In genomic region chr6:28847616-28848015, GRCm38 (mm10) we compare ENCODE assay signal across 17 mouse cellular contexts. TPM values are rescaled to one million over a fixed set of nuclear protein-coding genes. Genes with fewer than 3 reads are reported as not detected.
A peak's percentile ranks its signal among the peaks of the same experiment; 100 is the strongest.
DNase-seq lines count a peak whose midpoint lies in the region; ATAC-seq and TF ChIP-seq lines count a peak whose summit lies in the region.
"Had no signal": no experiment of that assay in that cellular context is flagged by ENCODE, and none has a peak within 500 bp of the region (broad histone marks: within the 10 kb centered on the region; RNA-seq: fewer than 3 reads in every experiment).

No protein-coding gene starts in this region.

- no peak for TF ChIP-seq POLR2A in liver, adult 2 months (IDR thresholded peaks at IDR 0.05; ENCODE audit: extremely low read depth, insufficient read depth, low read length)

- peaks cover 55% of the 10 kb centered on the region for H3K4me1 ChIP-seq in heart, embryonic 13.5 days
- peaks cover 5% of the 10 kb centered on the region; the same call in 1 of the 2 replicates for H3K4me1 ChIP-seq in liver, adult 2 months (ENCODE audit: control insufficient read depth, insufficient read depth, low read length)
- 0 out of 2 replicates have a peak, but pooled peaks cover 2% of the 10 kb centered on the region for H3K4me1 ChIP-seq in liver, embryonic 11.5 days (replicated peaks; ENCODE audit: control insufficient read depth, insufficient read depth, low read length)
- peaks cover 31% of the 10 kb centered on the region for H3K4me1 ChIP-seq in embryonic facial prominence, embryonic 14.5 days (ENCODE audit: control insufficient read depth, insufficient read depth, low read length)

- DNase-seq in heart, adult 8-10 months (ENCODE audit: low spot score), result no peak
- DNase-seq in liver, adult 2 months (ENCODE audit: extremely low read depth, low read depth, low spot score), result peak; percentile 90
- DNase-seq in liver, embryonic 11.5 days (ENCODE audit: low spot score), result no peak
- DNase-seq in embryonic facial prominence, embryonic 14.5 days (ENCODE audit: low spot score), result no peak
- no peak for DNase-seq in left cerebral cortex, postnatal 14 days (ENCODE audit: low spot score in 2 of 2)
- DNase-seq in spleen, adult 12 weeks (ENCODE audit: low spot score), result no peak
- DNase-seq: adrenal gland, adult 8-10 months; cerebellum, adult 8-10 months; forebrain, postnatal 0 days; gastrocnemius, postnatal 10 days; kidney, postnatal 10 days; thymus, postnatal 4 days had no signal

- no peak overlapping the region; the same call in 1 of the 2 replicates for H3K27ac ChIP-seq in heart, embryonic 13.5 days (replicated peaks)
- no peak overlapping the region for H3K27ac ChIP-seq in liver, adult 2 months (replicated peaks; ENCODE audit: insufficient read depth, low read depth, low read length)
- H3K27ac ChIP-seq in liver, embryonic 11.5 days (ENCODE audit: low read depth, low read length), result no peak overlapping the region
- H3K27ac ChIP-seq in embryonic facial prominence, embryonic 14.5 days (replicated peaks; ENCODE audit: low read depth, low read length), result 0 out of 2 replicates have a peak overlapping the region, but pooled peaks have one; percentile 10
- H3K27ac ChIP-seq: midbrain, embryonic 12.5 days had no signal

- 46% methylated on average over 6 of the region's 6 CpGs for WGBS in heart, embryonic 13.5 days
- 38% methylated on average over 6 of the region's 6 CpGs for WGBS in liver, adult 2 months
- 80% methylated on average over 6 of the region's 6 CpGs for WGBS in liver, embryonic 11.5 days
- 32% methylated on average over 6 of the region's 6 CpGs for WGBS in embryonic facial prominence, embryonic 14.5 days

- intact Hi-C loops in left cerebral cortex, postnatal 14 days (cut with DNase I), result no loop called here

- no peak for TF ChIP-seq CTCF in liver, adult 2 months (IDR thresholded peaks at IDR 0.05; ENCODE audit: low read depth, low read length)

- H3K79me2 ChIP-seq in liver, adult 2 months (ENCODE audit: control insufficient read depth, insufficient read depth, low read length), result no peaks in the 10 kb centered on the region; the same call in 1 of the 2 replicates

- no peaks in the 10 kb centered on the region for H3K9me3 ChIP-seq in heart, embryonic 13.5 days
- no peaks in the 10 kb centered on the region for H3K9me3 ChIP-seq in liver, embryonic 11.5 days (ENCODE audit: control insufficient read depth, low read length)
- no peaks in the 10 kb centered on the region for H3K9me3 ChIP-seq in embryonic facial prominence, embryonic 14.5 days (ENCODE audit: control insufficient read depth, low read length)
- H3K9me3 ChIP-seq: G1E; midbrain, embryonic 12.5 days had no signal

- no peaks in the 10 kb centered on the region; the same call in 1 of the 2 replicates for H3K36me3 ChIP-seq in heart, embryonic 13.5 days
- H3K36me3 ChIP-seq in liver, adult 2 months (ENCODE audit: control insufficient read depth, insufficient read depth, low read length), result no peaks in the 10 kb centered on the region
- H3K36me3 ChIP-seq in liver, embryonic 11.5 days (ENCODE audit: control insufficient read depth, insufficient read depth, low read length), result no peaks in the 10 kb centered on the region
- no peaks in the 10 kb centered on the region for H3K36me3 ChIP-seq in embryonic facial prominence, embryonic 14.5 days (ENCODE audit: control insufficient read depth, insufficient read depth, low read length)
- H3K36me3 ChIP-seq: midbrain, embryonic 12.5 days had no signal

- no peak overlapping the region for H3K4me3 ChIP-seq in heart, embryonic 13.5 days
- no peak overlapping the region for H3K4me3 ChIP-seq in liver, adult 2 months (ENCODE audit: insufficient read depth, low read depth, low read length)
- no peak overlapping the region for H3K4me3 ChIP-seq in liver, embryonic 11.5 days (ENCODE audit: low read depth, low read length)
- H3K4me3 ChIP-seq in embryonic facial prominence, embryonic 14.5 days (ENCODE audit: low read depth, low read length), result no peak overlapping the region
- H3K4me3 ChIP-seq: erythroblast, embryonic 14.5 days; midbrain, embryonic 12.5 days had no signal

- no peaks in the 10 kb centered on the region for H3K27me3 ChIP-seq in heart, embryonic 13.5 days (replicated peaks)
- no peaks in the 10 kb centered on the region for H3K27me3 ChIP-seq in liver, adult 2 months (ENCODE audit: control insufficient read depth, insufficient read depth, low read length)
- H3K27me3 ChIP-seq in liver, embryonic 11.5 days (replicated peaks; ENCODE audit: control insufficient read depth, insufficient read depth, low read length), result no peaks in the 10 kb centered on the region
- no peaks in the 10 kb centered on the region for H3K27me3 ChIP-seq in embryonic facial prominence, embryonic 14.5 days (replicated peaks; ENCODE audit: control insufficient read depth, insufficient read depth, low read length)

- no peak for ATAC-seq in heart, embryonic 13.5 days (ENCODE audit: extremely low read depth, insufficient number of reproducible peaks, low FRiP score, low TSS enrichment)
- no peak for ATAC-seq in liver, embryonic 11.5 days (replicated peaks; ENCODE audit: low FRiP score)
- peak; percentile 42; the same call in 1 of the 2 replicates for ATAC-seq in embryonic facial prominence, embryonic 14.5 days (ENCODE audit: low read depth)
- ATAC-seq: forebrain, postnatal 0 days; inflammation-experienced regulatory T-cells, adult 6 months had no signal

- 0 out of 2 replicates have a peak overlapping the region, but pooled peaks have one; percentile 7 for H3K9ac ChIP-seq in heart, embryonic 13.5 days
- H3K9ac ChIP-seq in liver, adult 2 months (ENCODE audit: low read depth, low read length), result no peak overlapping the region
- no peak overlapping the region for H3K9ac ChIP-seq in liver, embryonic 11.5 days (ENCODE audit: low read depth, low read length)
- no peak overlapping the region for H3K9ac ChIP-seq in embryonic facial prominence, embryonic 14.5 days (ENCODE audit: low read depth, low read length)
- H3K9ac ChIP-seq: forebrain, postnatal 0 days; midbrain, embryonic 12.5 days had no signal

- no peak overlapping the region for H3K4me2 ChIP-seq in heart, embryonic 13.5 days
- no peak overlapping the region for H3K4me2 ChIP-seq in liver, embryonic 11.5 days
- no peak overlapping the region for H3K4me2 ChIP-seq in embryonic facial prominence, embryonic 14.5 days (ENCODE audit: low read depth, low read length)
- H3K4me2 ChIP-seq: midbrain, embryonic 12.5 days had no signal

RNA-seq across cellular contexts. Expression of gene Lrrc4, which starts 16.1 kb away (rescaled TPM):
- 0.40 and 0.41 TPM in 2 replicates for polyA plus RNA-seq in heart, embryonic 13.5 days (2015; fragmentation: Nextera tagmentation; extraction: Ambion mirVana)
- under 1 TPM; 0.62 to 0.98 (median 0.76) TPM for total RNA-seq in heart, adult 8-10 months (2022)
- total RNA-seq in liver, adult 2 months (2014; rRNA removed), result 0.07 TPM in 1 of 2 replicates, not detected in the other
- polyA plus RNA-seq in liver, adult 2 months (2012; rRNA removed), result 0.10 TPM in 1 of 2 replicates, not detected in the other
- 0.56 and 0.62 TPM in 2 replicates for polyA plus RNA-seq in liver, embryonic 11.5 days (2014; fragmentation: Nextera tagmentation; extraction: Ambion mirVana)
- polyA plus RNA-seq in embryonic facial prominence, embryonic 14.5 days (2014; fragmentation: Nextera tagmentation; extraction: Ambion mirVana), result 0.80 and 1.0 TPM in 2 replicates
- 10 to 100 TPM; 85.2 to 95.7 TPM for total RNA-seq in left cerebral cortex, postnatal 14 days (2021)
- polyA plus RNA-seq: erythroblast, embryonic 14.5 days; G1E had no signal
